Mouse (Mus musculus) bone marrow, adult 2 months (tissue): ENCODE measurements around the gene Kcnk12.

Experiments used
- CTCF ChIP-seq: fragments of 200-500 bp; IDR thresholded peaks from 2 replicates; pipeline ENCODE4 v1.5.1; 2011; ENCODE audit warnings: low read length, control low read depth; ENCODE audit not compliant: control insufficient read depth, insufficient read depth
- POLR2A ChIP-seq: fragments of 200-500 bp; IDR thresholded peaks from 2 replicates; pipeline ENCODE4 v1.6.1; 2011; ENCODE audit warnings: low read depth, mild to moderate bottlenecking, control low read depth, low read length, borderline replicate concordance; ENCODE audit not compliant: control insufficient read depth

- TF ChIP-seq CTCF (no peak), POLR2A (no peak)
These were observed 51.6 kb downstream of the Kcnk12 start for GRCm38 (mm10) chr17:87745926-87746888.
